Comparison of ENCODE assay signal across 22 mouse cellular contexts in the genomic region with DNA sequence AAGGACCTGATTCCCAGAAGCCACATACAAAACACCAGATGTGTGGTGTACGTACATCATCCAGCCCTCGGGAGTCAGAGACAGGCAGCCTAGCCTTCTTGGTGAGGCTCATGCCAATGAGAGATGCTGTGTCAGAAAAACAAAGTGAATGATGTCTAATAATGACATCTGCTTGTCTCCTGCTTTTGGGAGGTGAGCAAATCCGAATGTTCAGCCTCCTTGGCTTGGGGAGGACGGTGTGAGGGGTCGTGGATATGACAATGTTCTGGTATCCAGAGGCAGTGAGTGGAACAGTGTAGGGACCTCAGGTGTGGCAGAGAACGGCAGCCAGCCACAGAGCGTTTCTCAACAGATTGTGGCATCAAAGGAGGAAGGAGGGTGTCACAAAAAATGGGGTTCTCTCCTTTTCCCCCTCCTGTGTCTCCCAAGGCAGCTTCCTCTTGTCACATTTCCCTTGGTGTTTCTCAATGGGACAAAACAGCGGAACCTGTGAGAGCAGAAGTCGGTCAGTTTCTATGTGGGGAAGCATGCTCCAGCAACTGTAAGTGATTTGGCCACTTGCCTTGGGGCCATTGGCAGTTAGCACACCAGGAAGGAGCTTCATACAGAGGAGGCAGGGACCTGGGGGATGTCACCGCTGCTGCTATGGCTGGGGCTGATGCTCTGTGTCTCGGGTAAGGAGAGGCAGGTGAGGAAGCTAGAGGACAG. TPM values are rescaled to one million over a fixed set of nuclear protein-coding genes. Genes with fewer than 3 reads are reported as not detected.
DNase-seq lines count a peak whose midpoint lies in the region; ATAC-seq and TF ChIP-seq lines count a peak whose summit lies in the region.
"Had no signal": no experiment of that assay in that cellular context is flagged by ENCODE, and none has a peak within 500 bp of the region (broad histone marks: within the 10 kb centered on the region; RNA-seq: fewer than 3 reads in every experiment).

Gene Trem3, plus strand, starts transcription at position 557 of the 708 bp plus-strand sequence.

- H3K9ac ChIP-seq in heart, adult 2 months (ENCODE audit: low read depth, low read length): no peak within 1 kb of the TSS
- H3K9ac ChIP-seq in heart, embryonic 11.5 days (ENCODE audit: low read depth, low read length): no peak within 1 kb of the TSS
- H3K9ac ChIP-seq: embryonic facial prominence, embryonic 12.5 days; hindbrain, embryonic 14.5 days; limb, embryonic 12.5 days; neural tube, embryonic 15.5 days had no signal

- H3K79me2 ChIP-seq in heart, adult 2 months (replicated peaks; ENCODE audit: control insufficient read depth, insufficient read depth, low read length): no peaks in the 10 kb centered on the region

- intact Hi-C loops in heart, adult 2 months (cut with DNase I): no loop called here

- TF ChIP-seq CTCF in heart, adult 2 months (IDR thresholded peaks at IDR 0.05): no peak

- ATAC-seq in heart, embryonic 11.5 days (replicated peaks; ENCODE audit: insufficient number of reproducible peaks, low FRiP score, low TSS enrichment): no peak
- peak; percentile 85 for ATAC-seq in granulocyte monocyte progenitor cell, adult 5-6 weeks (replicated peaks; ENCODE audit: poor library complexity, severe bottlenecking)
- peak; percentile 91 for ATAC-seq in megakaryocyte progenitor cell, adult 5-6 weeks (replicated peaks; ENCODE audit: poor library complexity)
- ATAC-seq: intestine, postnatal 0 days had no signal

- no peaks in the 10 kb centered on the region for H3K9me3 ChIP-seq in heart, embryonic 11.5 days (replicated peaks; ENCODE audit: control insufficient read depth, low read length)
- H3K9me3 ChIP-seq: embryonic facial prominence, embryonic 12.5 days; limb, embryonic 12.5 days; neural tube, embryonic 15.5 days had no signal

- WGBS in heart, adult 2 months: 75% methylated on average over 11 of the region's 11 CpGs
- WGBS in heart, embryonic 11.5 days (ENCODE audit: insufficient replicate concordance): 75% methylated on average over 11 of the region's 11 CpGs

- H3K4me2 ChIP-seq in heart, embryonic 11.5 days: no peak within 1 kb of the TSS
- H3K4me2 ChIP-seq: embryonic facial prominence, embryonic 12.5 days; hindbrain, embryonic 14.5 days; limb, embryonic 12.5 days; neural tube, embryonic 15.5 days had no signal

- H3K27ac ChIP-seq in heart, adult 2 months: no peak within 1 kb of the TSS
- no peak within 1 kb of the TSS for H3K27ac ChIP-seq in heart, embryonic 11.5 days (ENCODE audit: low read depth, low read length)
- H3K27ac ChIP-seq: embryonic facial prominence, embryonic 12.5 days; hindbrain, embryonic 14.5 days; kidney, postnatal 0 days; layer of hippocampus, adult 2 months; limb, embryonic 12.5 days; macrophage; neural tube, embryonic 15.5 days had no signal

- peak; percentile 22 to 48 for DNase-seq in heart, adult 2 months
- DNase-seq in retina, postnatal 1 day: peak; percentile 9
- no peak for DNase-seq in retina, embryonic 14.5 days (ENCODE audit: low spot score)
- no peak for DNase-seq in frontal cortex, postnatal 10 days (ENCODE audit: low spot score in 2 of 2)
- DNase-seq in cerebellum, adult 9-10 months: no peak
- DNase-seq: cerebellum, adult 11 months; gastrocnemius, postnatal 25 days; right cerebral cortex, adult 18-20 months; thymus, postnatal 14 days had no signal

- H3K27me3 ChIP-seq in heart, adult 2 months (ENCODE audit: control insufficient read depth, insufficient read depth, low read length): no peaks in the 10 kb centered on the region
- H3K27me3 ChIP-seq in heart, embryonic 11.5 days (ENCODE audit: control insufficient read depth, insufficient read depth, low read length): no peaks in the 10 kb centered on the region
- H3K27me3 ChIP-seq: embryonic facial prominence, embryonic 12.5 days; limb, embryonic 12.5 days; neural tube, embryonic 15.5 days had no signal

- no peak for TF ChIP-seq POLR2A in heart, adult 2 months (IDR thresholded peaks at IDR 0.05; ENCODE audit: insufficient read depth, low read depth, low read length)

- TF ChIP-seq EP300 in heart, adult 2 months (IDR thresholded peaks at IDR 0.05; ENCODE audit: insufficient read depth, low read depth, low read length): no peak

- no peaks in the 10 kb centered on the region for H3K4me1 ChIP-seq in heart, adult 2 months (ENCODE audit: control insufficient read depth, insufficient read depth, low read length)
- no peaks in the 10 kb centered on the region for H3K4me1 ChIP-seq in heart, embryonic 11.5 days (ENCODE audit: control insufficient read depth, insufficient read depth, low read length)
- H3K4me1 ChIP-seq: embryonic facial prominence, embryonic 12.5 days; limb, embryonic 12.5 days; neural tube, embryonic 15.5 days had no signal

- no peaks in the 10 kb centered on the region for H3K36me3 ChIP-seq in heart, adult 2 months (ENCODE audit: control insufficient read depth, insufficient read depth, low read length)
- H3K36me3 ChIP-seq in heart, embryonic 11.5 days (ENCODE audit: control insufficient read depth, insufficient read depth, low read length): no peaks in the 10 kb centered on the region
- H3K36me3 ChIP-seq: embryonic facial prominence, embryonic 12.5 days; limb, embryonic 12.5 days; neural tube, embryonic 15.5 days had no signal

- no peak within 1 kb of the TSS for H3K4me3 ChIP-seq in heart, adult 2 months
- H3K4me3 ChIP-seq in heart, embryonic 11.5 days (ENCODE audit: low read depth, low read length): no peak within 1 kb of the TSS
- H3K4me3 ChIP-seq: embryonic facial prominence, embryonic 12.5 days; layer of hippocampus, adult 2 months; limb, embryonic 12.5 days; neural tube, embryonic 15.5 days had no signal

RNA-seq across cellular contexts. Expression of gene Trem3, which starts in this region (rescaled TPM):
- total RNA-seq in heart, adult 2 months (2021): under 1 TPM in 1 of 2 experiments, not detected in 1; 0.26 TPM
- 0.23 TPM in 1 of 2 replicates, not detected in the other for polyA plus RNA-seq in heart, adult 2 months (2012; rRNA removed)
- not detected in 2 replicates for polyA plus RNA-seq in heart, embryonic 11.5 days (2014; fragmentation: Nextera tagmentation; extraction: Ambion mirVana)
- total RNA-seq in granulocyte monocyte progenitor cell, adult 5-6 weeks (2014; fragmentation: Nextera tagmentation): 84.6 and 114 TPM in 2 replicates
- 126 and 147 TPM in 2 replicates for total RNA-seq in granulocyte monocyte progenitor cell, adult 5-6 weeks (2017)
- 124 and 147 TPM in 2 replicates for total RNA-seq in megakaryocyte progenitor cell, adult 5-6 weeks (2015)
- 113 and 150 TPM in 2 replicates for total RNA-seq in megakaryocyte progenitor cell, adult 5-6 weeks (2017)
- total RNA-seq: gastrocnemius, postnatal 25 days; layer of hippocampus, adult 2 months; left cerebral cortex, adult 18-20 months had no signal
- polyA plus RNA-seq: embryonic facial prominence, embryonic 12.5 days; heart, embryonic 16.5 days; hindbrain, embryonic 14.5 days; intestine, postnatal 0 days; limb, embryonic 12.5 days; neural tube, embryonic 15.5 days had no signal

Comparison
In these comparisons a context has a peak if more than half of its experiments do, and no peak if none do; other contexts are left out.
1. RNA of gene Trem3 (total RNA-seq): 113 to 150 TPM in megakaryocyte progenitor cell, adult 5-6 weeks and 84.6 to 147 TPM in granulocyte monocyte progenitor cell, adult 5-6 weeks; 0.26 TPM in heart, adult 2 months; every median in the first group is over 10 times any median in the second.
2. Peak in DNase-seq in heart, adult 2 months; RNA of the gene not detected or under 1 TPM.